Mouse (Mus musculus): ENCODE data around the gene Olfr372. TPM values are rescaled to one million over a fixed set of nuclear protein-coding genes. Genes with fewer than 3 reads are reported as not detected.
"Not testable (repeated sequence)": the region's sequence is repeated elsewhere in the genome, so short reads cannot be mapped to it uniquely, and the experiment has no call there.

Gene Olfr372
- polyA plus RNA-seq (2014; fragmentation: Nextera tagmentation; extraction: Ambion mirVana) = not detected in 2 replicates

DNA sequence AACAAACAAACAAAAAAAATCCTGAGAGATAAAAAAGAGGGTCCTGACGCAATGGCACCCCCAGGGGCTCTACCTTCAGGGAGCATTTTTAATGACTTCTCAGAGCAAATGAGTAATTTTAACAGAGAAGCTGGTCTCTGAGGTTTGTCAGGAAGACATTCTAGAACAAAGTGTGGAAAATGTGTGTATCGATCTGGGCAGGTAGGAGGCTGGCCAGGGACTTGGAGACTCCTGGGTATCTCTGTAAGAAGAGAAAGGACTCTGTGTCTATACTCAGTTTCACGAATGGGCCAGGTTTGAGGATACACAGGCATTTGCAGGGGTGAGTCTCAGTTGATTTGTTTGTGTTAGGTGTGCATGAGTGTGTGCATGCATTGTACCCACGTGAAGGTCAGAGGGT is at the start of gene Olfr372:
Olfr372 (plus strand) TSS at position 301 of the 400 bp plus-strand sequence.
- not testable (repeated sequence) for ATAC-seq (ENCODE audit: insufficient number of reproducible peaks, low FRiP score, low TSS enrichment, low read depth); H3K4me3 ChIP-seq (ENCODE audit: low read depth, low read length); H3K9me3 ChIP-seq (ENCODE audit: control insufficient read depth, low read length)

DNA sequence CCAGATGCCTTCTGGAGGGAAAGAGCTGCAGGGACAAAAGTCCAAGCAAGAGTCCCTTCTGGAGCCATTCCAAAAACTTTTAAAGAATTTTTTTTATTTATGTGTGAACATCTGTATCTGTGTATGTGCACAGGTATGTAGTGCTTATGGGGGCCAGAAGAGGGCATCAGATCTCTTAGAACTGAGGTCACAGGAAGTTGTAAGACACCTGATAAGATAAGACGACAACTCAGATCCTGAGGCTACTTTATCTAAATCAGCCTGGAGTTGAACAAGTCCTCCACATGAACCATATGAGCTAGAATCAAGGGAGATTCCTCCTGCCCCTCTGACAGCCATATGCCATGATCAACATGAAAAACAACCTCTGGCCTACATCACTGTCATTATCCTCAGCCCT is 41.6 kb upstream of the Olfr372 start:
- DNase-seq (ENCODE audit: low spot score) = no peak
- 88% methylated on average over 1 of the region's 1 CpGs for WGBS
- Histone ChIP-seq H3K9ac (ENCODE audit: low read length) (no peak overlapping the region), H3K9me3 (ENCODE audit: control insufficient read depth, low read length) (no peaks in the 10 kb centered on the region), H3K27ac (replicated peaks; ENCODE audit: low read depth, low read length) (no peak overlapping the region), H3K36me3 (ENCODE audit: control insufficient read depth, insufficient read depth, low read length) (no peaks in the 10 kb centered on the region), H3K27me3 (ENCODE audit: control insufficient read depth, insufficient read depth, low read length) (no peaks in the 10 kb centered on the region), H3K4me1 (ENCODE audit: control insufficient read depth, insufficient read depth, low read length) (no peaks in the 10 kb centered on the region), H3K4me2 (ENCODE audit: low read depth, severe bottlenecking) (no peak overlapping the region), H3K4me3 (ENCODE audit: low read depth, low read length) (no peak overlapping the region)
- no peak for ATAC-seq (ENCODE audit: insufficient number of reproducible peaks, low FRiP score, low TSS enrichment, low read depth)

More for the DNA sequence above, at the start of gene Olfr372:
- 85% methylated on average over 4 of the region's 4 CpGs for WGBS
- not testable (repeated sequence) for H3K27ac ChIP-seq (replicated peaks; ENCODE audit: low read depth, low read length); H3K36me3 ChIP-seq (ENCODE audit: control insufficient read depth, insufficient read depth, low read length); H3K9ac ChIP-seq (ENCODE audit: low read length); H3K4me2 ChIP-seq (ENCODE audit: low read depth, severe bottlenecking); H3K4me1 ChIP-seq (ENCODE audit: control insufficient read depth, insufficient read depth, low read length); DNase-seq (ENCODE audit: low spot score); H3K27me3 ChIP-seq (ENCODE audit: control insufficient read depth, insufficient read depth, low read length)

DNA sequence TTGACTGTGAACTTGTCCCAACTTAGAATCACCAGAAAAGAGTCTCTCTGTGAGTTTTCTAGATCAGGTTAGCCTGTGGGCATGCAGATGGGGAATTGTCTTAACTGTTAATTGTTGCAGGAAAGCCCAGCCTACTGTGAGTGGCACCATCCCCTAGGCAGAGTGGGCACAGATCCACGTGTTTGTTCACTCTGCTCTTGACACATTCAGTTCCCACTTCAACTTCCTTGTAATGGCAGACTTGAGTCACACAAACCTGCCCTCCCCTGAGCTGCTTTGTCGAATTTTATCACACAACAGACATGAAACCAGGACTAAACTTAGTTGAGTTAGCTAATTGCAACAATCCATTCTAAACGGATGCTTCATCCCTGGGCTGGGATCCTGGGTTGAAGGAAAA is 40.8 kb upstream of the Olfr372 start:
- ATAC-seq (ENCODE audit: insufficient number of reproducible peaks, low FRiP score, low TSS enrichment, low read depth) (no peak), DNase-seq (ENCODE audit: low spot score) (no peak)
- no peaks in the 10 kb centered on the region for H3K9me3 ChIP-seq (ENCODE audit: control insufficient read depth, low read length)
- H3K27me3 ChIP-seq (ENCODE audit: control insufficient read depth, insufficient read depth, low read length) = no peaks in the 10 kb centered on the region
- WGBS = 56% methylated on average over 3 of the region's 3 CpGs
- H3K9ac ChIP-seq (ENCODE audit: low read length) = no peak overlapping the region
- no peaks in the 10 kb centered on the region for H3K4me1 ChIP-seq (ENCODE audit: control insufficient read depth, insufficient read depth, low read length)
- H3K4me3 ChIP-seq (ENCODE audit: low read depth, low read length) = no peak overlapping the region
- no peak overlapping the region for H3K4me2 ChIP-seq (ENCODE audit: low read depth, severe bottlenecking)
- H3K27ac ChIP-seq (replicated peaks; ENCODE audit: low read depth, low read length) = no peak overlapping the region
- H3K36me3 ChIP-seq (ENCODE audit: control insufficient read depth, insufficient read depth, low read length) = no peaks in the 10 kb centered on the region

DNA sequence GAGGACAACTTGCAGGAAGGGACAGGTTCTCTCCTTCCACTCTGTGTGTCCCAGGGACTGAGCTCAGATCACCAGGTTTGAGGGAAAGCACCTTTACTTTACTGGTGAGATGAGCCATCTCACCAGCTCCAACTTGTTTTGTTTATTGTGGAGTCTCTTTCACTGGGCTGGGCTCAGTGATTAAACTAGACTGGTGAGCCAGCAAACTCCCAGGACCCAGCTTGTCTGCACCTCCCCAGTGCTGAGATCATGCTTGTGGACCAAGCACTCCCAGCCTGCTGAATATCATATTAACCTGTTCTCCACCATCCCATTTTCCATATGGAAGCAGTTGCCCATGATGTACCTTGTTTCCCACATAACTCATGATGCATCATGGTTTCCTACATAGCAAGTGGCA is 38.1 kb upstream of the Olfr372 start:
- Histone ChIP-seq H3K4me1 (ENCODE audit: control insufficient read depth, insufficient read depth, low read length) (no peaks in the 10 kb centered on the region), H3K36me3 (ENCODE audit: control insufficient read depth, insufficient read depth, low read length) (no peaks in the 10 kb centered on the region), H3K4me2 (ENCODE audit: low read depth, severe bottlenecking) (no peak overlapping the region), H3K27me3 (ENCODE audit: control insufficient read depth, insufficient read depth, low read length) (no peaks in the 10 kb centered on the region), H3K9me3 (ENCODE audit: control insufficient read depth, low read length) (no peaks in the 10 kb centered on the region), H3K9ac (ENCODE audit: low read length) (no peak overlapping the region), H3K4me3 (ENCODE audit: low read depth, low read length) (no peak overlapping the region), H3K27ac (replicated peaks; ENCODE audit: low read depth, low read length) (no peak overlapping the region)
- no peak for ATAC-seq (ENCODE audit: insufficient number of reproducible peaks, low FRiP score, low TSS enrichment, low read depth)
- no peak for DNase-seq (ENCODE audit: low spot score)

GRCm38 (mm10) chr8:72005912-72006311 is 35.1 kb upstream of the Olfr372 start:
- Histone ChIP-seq H3K27me3 (ENCODE audit: control insufficient read depth, insufficient read depth, low read length) (no peaks in the 10 kb centered on the region), H3K4me2 (ENCODE audit: low read depth, severe bottlenecking) (no peak overlapping the region), H3K9me3 (ENCODE audit: control insufficient read depth, low read length) (no peaks in the 10 kb centered on the region), H3K27ac (replicated peaks; ENCODE audit: low read depth, low read length) (no peak overlapping the region), H3K9ac (ENCODE audit: low read length) (no peak overlapping the region), H3K36me3 (ENCODE audit: control insufficient read depth, insufficient read depth, low read length) (no peaks in the 10 kb centered on the region), H3K4me3 (ENCODE audit: low read depth, low read length) (no peak overlapping the region), H3K4me1 (ENCODE audit: control insufficient read depth, insufficient read depth, low read length) (no peaks in the 10 kb centered on the region)
- no peak for DNase-seq (ENCODE audit: low spot score)
- ATAC-seq (ENCODE audit: insufficient number of reproducible peaks, low FRiP score, low TSS enrichment, low read depth) = no peak
- WGBS = 79% methylated on average over 3 of the region's 3 CpGs

GRCm38 (mm10) chr8:72006763-72007162 is 34.3 kb upstream of the Olfr372 start:
- no peak for ATAC-seq (ENCODE audit: insufficient number of reproducible peaks, low FRiP score, low TSS enrichment, low read depth)
- Histone ChIP-seq H3K9me3 (ENCODE audit: control insufficient read depth, low read length) (no peaks in the 10 kb centered on the region), H3K36me3 (ENCODE audit: control insufficient read depth, insufficient read depth, low read length) (no peaks in the 10 kb centered on the region), H3K4me2 (ENCODE audit: low read depth, severe bottlenecking) (no peak overlapping the region), H3K4me1 (ENCODE audit: control insufficient read depth, insufficient read depth, low read length) (no peaks in the 10 kb centered on the region), H3K27me3 (ENCODE audit: control insufficient read depth, insufficient read depth, low read length) (no peaks in the 10 kb centered on the region), H3K27ac (replicated peaks; ENCODE audit: low read depth, low read length) (no peak overlapping the region), H3K9ac (ENCODE audit: low read length) (no peak overlapping the region), H3K4me3 (ENCODE audit: low read depth, low read length) (no peak overlapping the region)
- WGBS = 83% methylated on average over 1 of the region's 1 CpGs
- DNase-seq (ENCODE audit: low spot score) = no peak

- Histone ChIP-seq H3K36me3 (ENCODE audit: control insufficient read depth, insufficient read depth, low read length) (no peaks in the 10 kb centered on the region), H3K4me3 (ENCODE audit: low read depth, low read length) (no peak overlapping the region), H3K9ac (ENCODE audit: low read length) (no peak overlapping the region), H3K27me3 (ENCODE audit: control insufficient read depth, insufficient read depth, low read length) (no peaks in the 10 kb centered on the region), H3K4me2 (ENCODE audit: low read depth, severe bottlenecking) (no peak overlapping the region), H3K9me3 (ENCODE audit: control insufficient read depth, low read length) (no peaks in the 10 kb centered on the region), H3K27ac (replicated peaks; ENCODE audit: low read depth, low read length) (no peak overlapping the region), H3K4me1 (ENCODE audit: control insufficient read depth, insufficient read depth, low read length) (no peaks in the 10 kb centered on the region)
- DNase-seq (ENCODE audit: low spot score) (no peak), ATAC-seq (ENCODE audit: insufficient number of reproducible peaks, low FRiP score, low TSS enrichment, low read depth) (no peak)
- WGBS = 83% methylated on average over 3 of the region's 3 CpGs
Measured at GRCm38 (mm10) chr8:72008134-72008641, 32.8 kb upstream of the Olfr372 start.

- Histone ChIP-seq H3K4me3 (ENCODE audit: low read depth, low read length) (no peak within 1 kb of the TSS), H3K4me1 (ENCODE audit: control insufficient read depth, insufficient read depth, low read length) (no peaks in the 10 kb centered on the region), H3K4me2 (ENCODE audit: low read depth, severe bottlenecking) (no peak within 1 kb of the TSS), H3K9me3 (ENCODE audit: control insufficient read depth, low read length) (no peaks in the 10 kb centered on the region), H3K9ac (ENCODE audit: low read length) (no peak within 1 kb of the TSS), H3K36me3 (ENCODE audit: control insufficient read depth, insufficient read depth, low read length) (no peaks in the 10 kb centered on the region), H3K27ac (replicated peaks; ENCODE audit: low read depth, low read length) (no peak within 1 kb of the TSS), H3K27me3 (ENCODE audit: control insufficient read depth, insufficient read depth, low read length) (no peaks in the 10 kb centered on the region)
- ATAC-seq (ENCODE audit: insufficient number of reproducible peaks, low FRiP score, low TSS enrichment, low read depth) (no peak), DNase-seq (ENCODE audit: low spot score) (no peak)
- 71% methylated on average over 3 of the region's 3 CpGs for WGBS
Measured at GRCm38 (mm10) chr8:72009473-72009872, 31.5 kb upstream of the Olfr372 start, which contains the start of gene Cyp4f18. Gene Cyp4f18 (minus strand): TSS chr8:72009626.

All from limb, embryonic 11.5 days (tissue).